ENCODE assay signal across 8 mouse cellular contexts in the genomic region with DNA sequence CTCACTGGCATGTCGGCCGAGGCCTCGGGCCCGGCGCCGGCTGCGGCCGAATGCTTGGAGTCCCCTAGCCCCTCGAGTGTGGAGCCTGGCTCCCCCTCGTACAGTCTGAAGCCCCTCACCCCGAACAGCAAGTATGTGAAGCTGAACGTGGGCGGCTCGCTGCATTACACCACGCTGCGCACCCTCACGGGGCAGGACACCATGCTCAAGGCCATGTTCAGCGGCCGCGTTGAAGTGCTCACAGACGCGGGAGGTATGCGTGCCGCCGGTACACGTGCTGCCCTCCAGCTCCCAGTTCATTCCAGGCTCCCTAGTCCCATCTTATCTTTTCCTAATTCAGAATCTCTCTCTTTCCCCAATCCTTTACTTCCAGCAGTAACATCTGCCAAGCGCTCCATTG. TPM values are rescaled to one million over a fixed set of nuclear protein-coding genes. Genes with fewer than 3 reads are reported as not detected.
DNase-seq lines count a peak whose midpoint lies in the region; ATAC-seq and TF ChIP-seq lines count a peak whose summit lies in the region.

No protein-coding gene starts in this region.

- no peak overlapping the region for H3K27ac ChIP-seq in thymus, adult 2 months (ENCODE audit: control insufficient read depth, insufficient read depth, low read length)
- H3K27ac ChIP-seq in intestine, embryonic 15.5 days, result peak overlapping the region; percentile 61
- H3K27ac ChIP-seq in midbrain, embryonic 14.5 days (replicated peaks; ENCODE audit: low read depth, low read length), result peak overlapping the region; percentile 80

- TF ChIP-seq POLR2A in thymus, adult 2 months (IDR thresholded peaks at IDR 0.05; ENCODE audit: control insufficient read depth, extremely low read depth, insufficient read depth, low read length, poor library complexity), result no peak

- no peak for DNase-seq in cerebellum, adult 9-10 months
- DNase-seq in thymus, adult 2 months, result no peak
- DNase-seq in thymus, postnatal 14 days, result no peak
- DNase-seq in midbrain, embryonic 14.5 days, result no peak
- DNase-seq in retina, embryonic 14.5 days (ENCODE audit: low spot score), result no peak
- DNase-seq in ovary, adult 18-20 months (ENCODE audit: low spot score), result no peak

- peak; percentile 49; the same call in 1 of the 2 replicates for ATAC-seq in cerebellum, adult (ENCODE audit: insufficient number of reproducible peaks, low FRiP score, low TSS enrichment)
- ATAC-seq in intestine, embryonic 15.5 days, result peak; percentile 79
- peak; percentile 79 for ATAC-seq in midbrain, embryonic 14.5 days (ENCODE audit: low FRiP score, low TSS enrichment)

- H3K9ac ChIP-seq in intestine, embryonic 15.5 days, result peak overlapping the region; percentile 82
- H3K9ac ChIP-seq in midbrain, embryonic 14.5 days (replicated peaks; ENCODE audit: low read length), result peak overlapping the region; percentile 80

- no peaks in the 10 kb centered on the region for H3K27me3 ChIP-seq in thymus, adult 2 months (ENCODE audit: control insufficient read depth, insufficient read depth, low read length)
- no peaks in the 10 kb centered on the region for H3K27me3 ChIP-seq in intestine, embryonic 15.5 days (replicated peaks)
- no peaks in the 10 kb centered on the region for H3K27me3 ChIP-seq in midbrain, embryonic 14.5 days (ENCODE audit: control insufficient read depth, insufficient read depth, low read length)

- peak overlapping the region; percentile 85 for H3K4me2 ChIP-seq in intestine, embryonic 15.5 days (replicated peaks)
- peak overlapping the region; percentile 94 for H3K4me2 ChIP-seq in midbrain, embryonic 14.5 days (ENCODE audit: low read length)

- H3K4me3 ChIP-seq in thymus, adult 2 months (ENCODE audit: control insufficient read depth, insufficient read depth, low read length), result peak overlapping the region; percentile 58
- H3K4me3 ChIP-seq in intestine, embryonic 15.5 days (replicated peaks), result peak overlapping the region; percentile 63
- peak overlapping the region; percentile 90 for H3K4me3 ChIP-seq in midbrain, embryonic 14.5 days (replicated peaks; ENCODE audit: low read depth, low read length)

- TF ChIP-seq CTCF in thymus, adult 2 months (IDR thresholded peaks at IDR 0.05; ENCODE audit: borderline replicate concordance, control insufficient read depth, extremely low read depth, insufficient read depth, low read length, poor library complexity), result no peak; the same call in 1 of the 2 replicates

- H3K4me1 ChIP-seq in thymus, adult 2 months (replicated peaks; ENCODE audit: control insufficient read depth, insufficient read depth, low read length), result peaks cover 6% of the 10 kb centered on the region
- peaks cover 5% of the 10 kb centered on the region; the same call in 1 of the 2 replicates for H3K4me1 ChIP-seq in intestine, embryonic 15.5 days (replicated peaks)
- H3K4me1 ChIP-seq in midbrain, embryonic 14.5 days (ENCODE audit: control insufficient read depth, insufficient read depth, low read length), result peaks cover 10% of the 10 kb centered on the region

- WGBS in thymus, adult 2 months, result under 1% methylated on average over 27 of the region's 27 CpGs
- under 1% methylated on average over 27 of the region's 27 CpGs for WGBS in intestine, embryonic 15.5 days
- WGBS in midbrain, embryonic 14.5 days, result under 1% methylated on average over 27 of the region's 27 CpGs

- H3K36me3 ChIP-seq in thymus, adult 2 months (ENCODE audit: control insufficient read depth, insufficient read depth, low read length), result no peaks in the 10 kb centered on the region; the same call in 1 of the 2 replicates
- peaks cover 4% of the 10 kb centered on the region; the same call in 1 of the 2 replicates for H3K36me3 ChIP-seq in intestine, embryonic 15.5 days
- peaks cover 22% of the 10 kb centered on the region for H3K36me3 ChIP-seq in midbrain, embryonic 14.5 days (ENCODE audit: control insufficient read depth, insufficient read depth, low read length)

- H3K9me3 ChIP-seq in intestine, embryonic 15.5 days, result no peaks in the 10 kb centered on the region
- no peaks in the 10 kb centered on the region for H3K9me3 ChIP-seq in midbrain, embryonic 14.5 days (ENCODE audit: control insufficient read depth, low read length)

RNA-seq across cellular contexts. Expression of a gene that starts 0.4 kb away (rescaled TPM):
- 38.8 and 42.4 TPM in 2 replicates for polyA plus RNA-seq in thymus, adult 2 months (2012; rRNA removed)
- polyA plus RNA-seq in intestine, embryonic 15.5 days (2015; fragmentation: Nextera tagmentation; extraction: Ambion mirVana), result 13.6 and 13.9 TPM in 2 replicates
- polyA plus RNA-seq in midbrain, embryonic 14.5 days (2014; fragmentation: Nextera tagmentation; extraction: Ambion mirVana), result 98.6 and 106 TPM in 2 replicates

RNA-seq across cellular contexts. Expression of a gene that starts 6.3 kb away (rescaled TPM):
- 87.7 and 94.7 TPM in 2 replicates for polyA plus RNA-seq in thymus, adult 2 months (2012; rRNA removed)
- polyA plus RNA-seq in intestine, embryonic 15.5 days (2015; fragmentation: Nextera tagmentation; extraction: Ambion mirVana), result 27.8 and 33.3 TPM in 2 replicates
- polyA plus RNA-seq in midbrain, embryonic 14.5 days (2014; fragmentation: Nextera tagmentation; extraction: Ambion mirVana), result 29.2 and 34.9 TPM in 2 replicates

RNA-seq across cellular contexts. Expression of a gene that starts 20.3 kb away (rescaled TPM):
- 0.33 and 0.35 TPM in 2 replicates for polyA plus RNA-seq in thymus, adult 2 months (2012; rRNA removed)
- polyA plus RNA-seq in intestine, embryonic 15.5 days (2015; fragmentation: Nextera tagmentation; extraction: Ambion mirVana), result 0.32 and 0.46 TPM in 2 replicates
- polyA plus RNA-seq in midbrain, embryonic 14.5 days (2014; fragmentation: Nextera tagmentation; extraction: Ambion mirVana), result 6.5 and 7.0 TPM in 2 replicates

RNA-seq across cellular contexts. Expression of a gene that starts 21.3 kb away (rescaled TPM):
- polyA plus RNA-seq in thymus, adult 2 months (2012; rRNA removed), result 2.9 and 3.7 TPM in 2 replicates
- 2.4 and 2.9 TPM in 2 replicates for polyA plus RNA-seq in intestine, embryonic 15.5 days (2015; fragmentation: Nextera tagmentation; extraction: Ambion mirVana)
- 59.1 and 66.9 TPM in 2 replicates for polyA plus RNA-seq in midbrain, embryonic 14.5 days (2014; fragmentation: Nextera tagmentation; extraction: Ambion mirVana)

RNA-seq across cellular contexts. Expression of a gene that starts 44.5 kb away (rescaled TPM):
- 182 and 198 TPM in 2 replicates for polyA plus RNA-seq in thymus, adult 2 months (2012; rRNA removed)
- 30.8 and 31.9 TPM in 2 replicates for polyA plus RNA-seq in intestine, embryonic 15.5 days (2015; fragmentation: Nextera tagmentation; extraction: Ambion mirVana)
- polyA plus RNA-seq in midbrain, embryonic 14.5 days (2014; fragmentation: Nextera tagmentation; extraction: Ambion mirVana), result 39.0 and 39.5 TPM in 2 replicates
